Mouse (Mus musculus) lung, embryonic 15.5 days (tissue): ENCODE results near the gene Capn15. TPM values are rescaled to one million over a fixed set of nuclear protein-coding genes. Genes with fewer than 3 reads are reported as not detected.

Experiments used
- ATAC-seq: fragments of 200-750 bp; cut with Nextera tagmentation; 2 replicates; pipeline ENCODE4 v1.8.0; 2017; ENCODE audit warnings: moderate number of reproducible peaks, borderline replicate concordance; ENCODE audit not compliant: low FRiP score, low TSS enrichment; ENCODE audit errors: extremely low read depth
- H3K27ac ChIP-seq: fragments of 300-500 bp; sonication (generic); 2 replicates; pipeline ENCODE4 v1.5.1; 2015; ENCODE audit warnings: moderate library complexity, mild to moderate bottlenecking, inconsistent platforms
- H3K27me3 ChIP-seq: fragments of 300-500 bp; sonication (generic); 2 replicates; pipeline ENCODE4 v1.6.1; 2015; ENCODE audit warnings: inconsistent platforms
- H3K36me3 ChIP-seq: fragments of 300-500 bp; sonication (generic); 2 replicates; pipeline ENCODE4 v1.6.1; 2015; ENCODE audit warnings: inconsistent platforms
- H3K4me1 ChIP-seq: fragments of 300-500 bp; sonication (generic); 2 replicates; pipeline ENCODE4 v1.6.1; 2015; ENCODE audit warnings: inconsistent platforms
- H3K4me2 ChIP-seq: fragments of 300-500 bp; sonication (generic); 2 replicates; pipeline ENCODE4 v1.6.1; 2015; ENCODE audit warnings: inconsistent platforms, mild to moderate bottlenecking, moderate library complexity
- H3K4me3 ChIP-seq: fragments of 300-500 bp; sonication (generic); 2 replicates; pipeline ENCODE4 v1.5.1; 2015; ENCODE audit warnings: mild to moderate bottlenecking, inconsistent platforms
- H3K9ac ChIP-seq: fragments of 300-500 bp; sonication (generic); 2 replicates; pipeline ENCODE4 v1.6.1; 2015; ENCODE audit warnings: inconsistent platforms
- H3K9me3 ChIP-seq: fragments of 300-500 bp; sonication (generic); 2 replicates; pipeline ENCODE4 v1.6.1; 2016; ENCODE audit warnings: inconsistent platforms
- WGBS: fragments of 180-500 bp; shearing (Covaris S2); methylation state at CpG from one replicate; pipeline ENCODE4 v1.1.7; 2015; 5-methylcytosine and 5-hydroxymethylcytosine counted together
- polyA plus RNA-seq: library from polyadenylated mRNA; unstranded; fragments of >200 nt; fragmentation: Nextera tagmentation; extraction: Ambion mirVana; gene quantifications from 2 replicates; pipeline ENCODE4 v1.2.1, GENCODE M21; 2015

The Capn15 gene
- polyA plus RNA-seq, 1 experiment from 2014 or later = 21.9 TPM

GRCm38 (mm10) chr17:25942597-25943151, 42.9 kb downstream of the Capn15 start:
- WGBS = 77% methylated on average over 2 of the region's 2 CpGs
- Histone ChIP-seq H3K27me3 (no peaks in the 10 kb centered on the region), H3K36me3 (no peaks in the 10 kb centered on the region; the same call in 1 of the 2 replicates), H3K4me1 (peaks cover 12% of the 10 kb centered on the region), H3K27ac (0 out of 2 replicates have a peak overlapping the region, but pooled peaks have one; percentile 90), H3K9ac (no peak overlapping the region), H3K4me2 (peak overlapping the region; percentile 74; the same call in 1 of the 2 replicates), H3K4me3 (peak overlapping the region; percentile 97; the same call in 1 of the 2 replicates), H3K9me3 (no peaks in the 10 kb centered on the region)
- ATAC-seq = no peak

GRCm38 (mm10) chr17:25941511-25942241, 43.9 kb downstream of the Capn15 start:
- Histone ChIP-seq H3K4me3 (peak overlapping the region; percentile 97), H3K27ac (peak overlapping the region; percentile 90), H3K4me2 (peak overlapping the region; percentile 74), H3K9ac (peak overlapping the region; percentile 99), H3K4me1 (peaks cover 12% of the 10 kb centered on the region), H3K27me3 (no peaks in the 10 kb centered on the region), H3K9me3 (no peaks in the 10 kb centered on the region), H3K36me3 (peaks cover 5% of the 10 kb centered on the region)
- peak; percentile 43; the same call in 1 of the 2 replicates for ATAC-seq
- WGBS = 3% methylated on average over 54 of the region's 54 CpGs

DNA sequence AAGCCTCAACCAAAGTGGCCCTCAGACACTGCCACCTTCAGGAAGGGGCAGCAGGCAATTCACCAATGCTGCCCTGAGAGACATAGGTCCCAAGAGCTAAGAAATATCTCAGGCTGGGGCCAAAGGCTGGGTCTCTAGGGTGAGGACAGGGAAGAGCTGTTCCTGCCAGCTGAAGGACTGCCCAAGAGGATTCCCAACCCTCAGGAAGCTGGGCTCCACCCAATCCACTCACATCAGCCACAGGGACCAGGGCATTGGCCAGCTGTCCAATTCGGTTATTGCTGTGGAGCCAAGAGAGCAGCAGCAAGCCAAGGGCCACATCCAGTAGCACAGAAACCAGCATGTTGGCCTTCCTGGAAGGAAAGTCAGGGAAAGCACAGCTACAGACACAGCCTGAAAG, 51.1 kb downstream of the Capn15 start:
- H3K36me3 ChIP-seq = peaks cover 70% of the 10 kb centered on the region
- H3K4me2 ChIP-seq = no peak overlapping the region
- no peak for ATAC-seq
- no peak overlapping the region for H3K27ac ChIP-seq
- H3K4me1 ChIP-seq = no peaks in the 10 kb centered on the region
- H3K27me3 ChIP-seq = no peaks in the 10 kb centered on the region
- H3K4me3 ChIP-seq = no peak overlapping the region
- no peak overlapping the region for H3K9ac ChIP-seq
- H3K9me3 ChIP-seq = no peaks in the 10 kb centered on the region
- 93% methylated on average over 1 of the region's 1 CpGs for WGBS

DNA sequence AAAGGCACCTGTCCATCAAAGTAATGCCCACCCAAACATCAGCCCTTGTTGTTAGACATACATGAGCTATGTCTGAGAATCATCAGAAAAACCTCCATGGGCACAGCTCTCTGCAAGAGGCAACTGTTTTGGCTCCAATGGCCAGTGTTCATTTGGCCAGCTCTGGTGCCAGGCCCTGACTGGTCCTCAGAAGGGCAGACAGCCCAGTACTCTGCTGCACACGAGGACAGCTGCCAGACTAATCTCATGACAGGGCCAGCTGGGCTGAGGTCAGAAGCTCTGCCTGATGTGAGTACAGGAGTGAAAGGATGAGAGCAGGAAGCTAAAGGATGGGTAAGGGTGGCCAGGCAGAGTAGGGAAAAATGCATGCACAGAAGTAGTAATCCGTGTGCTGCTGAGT, 60.2 kb downstream of the Capn15 start:
- Histone ChIP-seq H3K4me1 (peaks cover 6% of the 10 kb centered on the region; the same call in 1 of the 2 replicates), H3K36me3 (peaks cover 39% of the 10 kb centered on the region)
- 63% methylated on average over 2 of the region's 2 CpGs for WGBS

DNA sequence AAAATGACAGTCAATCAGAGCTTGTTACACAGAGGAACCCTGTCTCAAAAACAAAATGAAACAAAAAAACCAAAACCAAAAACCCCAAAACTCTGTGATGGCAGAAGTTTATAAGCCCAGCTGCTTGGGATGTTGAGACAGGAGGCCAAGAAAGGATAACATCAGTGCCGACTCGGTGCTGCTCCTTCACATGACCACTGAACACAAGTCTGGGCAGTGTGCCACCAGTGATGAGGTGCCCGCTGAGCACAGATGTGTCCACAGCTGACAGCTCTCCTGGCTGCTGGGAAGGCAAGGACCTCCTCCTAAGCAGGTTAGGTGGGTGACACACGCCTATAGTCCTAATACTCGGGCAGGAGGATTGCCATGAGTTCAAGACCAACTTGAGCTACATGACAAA, 63.5 kb downstream of the Capn15 start:
- Histone ChIP-seq H3K27me3 (no peaks in the 10 kb centered on the region), H3K4me3 (no peak overlapping the region), H3K4me2 (no peak overlapping the region), H3K9ac (no peak overlapping the region), H3K36me3 (peaks cover 16% of the 10 kb centered on the region), H3K4me1 (peaks cover 22% of the 10 kb centered on the region), H3K27ac (no peak overlapping the region), H3K9me3 (no peaks in the 10 kb centered on the region)
- WGBS = 67% methylated on average over 5 of the region's 5 CpGs
- ATAC-seq = no peak

More for the DNA sequence above, 60.2 kb downstream of the Capn15 start:
- H3K4me3 ChIP-seq = no peak overlapping the region
- H3K9ac ChIP-seq = no peak overlapping the region
- H3K27me3 ChIP-seq = no peaks in the 10 kb centered on the region
- no peak overlapping the region for H3K4me2 ChIP-seq
- H3K27ac ChIP-seq = no peak overlapping the region
- H3K9me3 ChIP-seq = no peaks in the 10 kb centered on the region
- no peak for ATAC-seq

DNA sequence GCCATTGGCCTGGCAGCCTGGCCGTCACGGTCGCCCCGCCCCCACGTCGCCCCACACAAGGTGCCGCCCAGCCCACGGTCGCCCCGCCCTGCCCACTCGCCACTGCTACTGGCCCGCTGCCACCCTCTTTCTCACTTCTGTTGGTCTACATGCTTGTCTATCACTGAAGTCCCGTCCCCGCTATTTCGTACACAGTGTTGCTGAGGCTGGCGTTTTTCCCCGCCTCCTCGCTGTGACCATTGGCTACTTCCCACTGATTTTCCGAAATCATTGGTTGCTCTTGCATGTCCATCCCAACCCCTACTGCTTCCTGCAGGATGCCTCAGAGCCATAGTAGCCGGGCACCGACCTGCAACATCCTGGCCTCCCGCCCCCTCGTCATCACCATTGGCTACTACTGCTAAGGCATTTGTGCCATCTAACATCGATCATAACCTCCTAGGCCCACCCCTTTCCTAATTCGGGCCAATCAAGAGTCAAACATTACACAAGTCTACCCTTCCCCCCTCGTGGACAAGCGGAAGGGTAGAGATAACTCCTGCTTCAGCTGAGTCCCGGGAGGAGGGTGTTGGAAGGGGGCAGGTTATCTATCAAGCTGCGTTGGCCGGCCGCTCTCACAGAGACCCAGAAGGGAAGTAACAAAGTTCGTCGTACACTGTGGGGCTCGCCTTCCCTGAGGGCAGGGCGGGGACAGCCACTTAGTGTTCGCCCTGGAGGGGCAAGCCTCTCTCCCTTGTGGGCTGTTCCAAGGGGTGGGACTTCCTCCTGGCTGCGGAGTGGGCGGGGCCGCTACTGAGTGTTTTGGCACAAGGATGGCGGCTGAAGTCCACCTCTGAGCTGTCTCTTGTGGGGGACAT, 65.6 kb downstream of the Capn15 start:
- H3K36me3 ChIP-seq = peaks cover 5% of the 10 kb centered on the region; the same call in 1 of the 2 replicates
- peak; percentile 98 for ATAC-seq
- H3K27me3 ChIP-seq = no peaks in the 10 kb centered on the region
- H3K4me2 ChIP-seq = peak overlapping the region; percentile 85
- under 1% methylated on average over 40 of the region's 40 CpGs for WGBS
- peak overlapping the region; percentile 96 for H3K27ac ChIP-seq
- peaks cover 22% of the 10 kb centered on the region for H3K4me1 ChIP-seq
- H3K9me3 ChIP-seq = no peaks in the 10 kb centered on the region
- peak overlapping the region; percentile 84 for H3K4me3 ChIP-seq
- peak overlapping the region; percentile 56 for H3K9ac ChIP-seq

DNA sequence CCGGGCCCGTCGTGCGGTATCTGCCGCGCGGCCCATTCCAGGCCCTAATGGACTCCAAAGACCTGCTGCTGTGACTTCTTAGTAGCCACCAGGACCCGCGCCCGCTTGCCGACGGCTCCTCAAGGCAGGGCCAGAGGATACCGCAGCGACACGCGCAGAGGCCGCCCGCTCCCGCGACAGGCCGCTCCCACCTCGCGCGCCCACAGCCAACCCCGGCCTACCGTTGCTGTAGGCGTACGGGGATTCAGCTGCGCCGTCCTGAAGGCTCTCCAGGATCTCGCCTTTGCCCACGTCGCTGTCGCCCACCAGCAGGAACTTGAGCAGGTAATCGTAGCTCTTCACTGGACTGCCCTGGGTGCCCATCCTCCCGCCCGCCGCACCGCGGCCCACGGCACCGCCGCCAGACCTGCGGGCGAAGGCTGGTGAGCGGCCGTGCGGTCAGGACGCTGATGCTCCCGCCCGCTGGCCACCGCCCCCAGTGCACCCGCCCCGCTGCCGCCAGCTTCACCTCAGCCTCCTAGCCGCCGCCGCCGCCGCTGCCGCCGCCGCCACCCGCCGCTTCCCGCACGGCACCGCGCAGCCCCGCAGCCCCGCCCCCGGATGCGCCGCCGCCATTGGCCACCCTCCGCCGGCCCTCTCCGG, 66.3 kb downstream of the Capn15 start, which contains the start of gene Rab40c:
Gene Rab40c (minus strand): TSS at position 584 of the 642 bp plus-strand sequence.
- no peaks in the 10 kb centered on the region for H3K27me3 ChIP-seq
- no peak for ATAC-seq

DNA sequence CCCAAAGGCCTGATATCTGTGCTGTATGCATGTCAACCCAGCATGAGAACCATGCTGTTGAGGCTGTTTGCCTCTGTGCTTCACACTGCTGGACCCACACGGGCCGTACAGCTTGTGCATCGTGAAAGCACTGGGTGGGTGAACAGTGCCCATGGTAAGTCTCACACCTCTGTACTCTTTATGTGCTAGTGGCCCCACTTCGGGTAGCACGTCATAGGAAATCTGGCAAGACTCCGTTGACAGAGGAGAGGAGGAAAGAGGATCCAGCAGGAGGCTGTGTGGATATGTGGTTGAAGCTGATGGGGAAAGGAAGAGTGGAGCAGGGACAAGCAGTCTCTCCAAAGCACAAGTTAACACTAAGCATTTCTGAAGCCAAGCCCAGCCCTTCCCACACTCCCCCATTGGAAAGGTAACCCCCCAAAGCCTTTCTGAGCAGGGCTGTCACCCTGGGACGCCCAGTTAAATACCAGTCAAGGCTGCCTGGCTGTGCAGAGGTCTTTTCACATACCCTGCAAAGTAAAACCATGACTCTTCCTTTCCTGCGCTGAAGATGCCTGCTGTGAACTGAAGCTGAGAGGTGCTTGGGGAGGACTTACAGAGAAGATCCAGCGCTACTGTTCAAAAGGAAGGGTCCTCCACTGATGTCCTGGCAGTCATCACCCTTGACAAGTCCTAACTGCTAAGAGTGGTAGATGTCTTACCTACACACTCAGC, 67.4 kb downstream of the Capn15 start:
- Histone ChIP-seq H3K27ac (no peak overlapping the region), H3K4me3 (peak overlapping the region; percentile 84), H3K4me2 (peak overlapping the region; percentile 85), H3K27me3 (no peaks in the 10 kb centered on the region), H3K36me3 (peaks cover 5% of the 10 kb centered on the region; the same call in 1 of the 2 replicates), H3K9ac (peak overlapping the region; percentile 85), H3K4me1 (peaks cover 30% of the 10 kb centered on the region), H3K9me3 (no peaks in the 10 kb centered on the region)
- 81% methylated on average over 9 of the region's 9 CpGs for WGBS
- ATAC-seq = no peak

More for the DNA sequence above, 66.3 kb downstream of the Capn15 start, which contains the start of gene Rab40c:
- peak within 1 kb of the TSS; percentile 84 for H3K4me3 ChIP-seq
- H3K4me2 ChIP-seq = peak within 1 kb of the TSS; percentile 85
- peak within 1 kb of the TSS; percentile 85 for H3K9ac ChIP-seq
- peaks cover 26% of the 10 kb centered on the region for H3K4me1 ChIP-seq
- under 1% methylated on average over 58 of the region's 78 CpGs for WGBS
- H3K36me3 ChIP-seq = peaks cover 5% of the 10 kb centered on the region; the same call in 1 of the 2 replicates
- peak within 1 kb of the TSS; percentile 96 for H3K27ac ChIP-seq
- H3K9me3 ChIP-seq = no peaks in the 10 kb centered on the region

GRCm38 (mm10) chr17:25916931-25917647, 68.5 kb downstream of the Capn15 start:
- no peak overlapping the region for H3K9ac ChIP-seq
- H3K9me3 ChIP-seq = no peaks in the 10 kb centered on the region
- no peaks in the 10 kb centered on the region for H3K27me3 ChIP-seq
- no peak overlapping the region for H3K4me3 ChIP-seq
- H3K4me2 ChIP-seq = no peak overlapping the region
- H3K27ac ChIP-seq = no peak overlapping the region
- ATAC-seq = no peak
- peaks cover 30% of the 10 kb centered on the region for H3K4me1 ChIP-seq
- WGBS = 76% methylated on average over 8 of the region's 8 CpGs
- peaks cover 5% of the 10 kb centered on the region; the same call in 1 of the 2 replicates for H3K36me3 ChIP-seq

DNA sequence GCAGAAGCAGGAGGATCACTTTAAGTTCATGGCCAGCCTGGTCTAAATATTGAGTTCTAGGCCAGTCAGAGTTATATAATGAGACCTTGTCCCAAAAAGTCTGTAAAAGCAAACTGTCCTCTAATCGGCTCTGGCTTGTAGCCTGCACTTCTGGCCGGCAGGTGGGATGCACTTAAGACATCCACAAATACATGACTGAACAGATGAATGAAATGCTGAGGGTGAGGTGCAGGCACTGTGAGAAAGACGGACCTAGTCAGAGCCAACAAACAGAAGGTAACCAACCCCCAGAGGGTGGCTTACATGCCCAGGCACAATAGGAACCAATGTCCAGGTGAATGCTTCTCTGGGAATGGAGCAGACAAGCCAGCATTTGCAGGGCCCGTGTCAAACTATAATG, 71.3 kb downstream of the Capn15 start:
- Histone ChIP-seq H3K4me1 (peaks cover 25% of the 10 kb centered on the region), H3K36me3 (peaks cover 5% of the 10 kb centered on the region; the same call in 1 of the 2 replicates), H3K27ac (peak overlapping the region; percentile 34), H3K27me3 (no peaks in the 10 kb centered on the region), H3K4me3 (no peak overlapping the region), H3K4me2 (no peak overlapping the region), H3K9ac (no peak overlapping the region), H3K9me3 (no peaks in the 10 kb centered on the region)
- ATAC-seq = no peak
- WGBS = 64% methylated on average over 4 of the region's 4 CpGs
